Mouse (Mus musculus): ENCODE measurements at regions not wholly inside any gene's neighbourhood (a gene's known extent, or its start where the extent isn't known, plus 50 kb on each side); places are given as distances from the start of the nearest gene placed in this dataset.

GRCm38 (mm10) chr12:13157666-13158381 lies 91.2 kb downstream of the Ddx1 start:
- TF ChIP-seq POLR2A (IDR thresholded peaks at IDR 0.05; ENCODE audit: control insufficient read depth, low read depth, low read length) (no peak), CTCF (IDR thresholded peaks at IDR 0.05; ENCODE audit: control insufficient read depth, insufficient read depth, insufficient replicate concordance, low read depth, low read length) (no peak)

Data from testis, adult 2 months (tissue).